Mouse (Mus musculus) CD4-positive, CD25-positive, alpha-beta regulatory T cell, adult 2 months (primary cell): ENCODE measurements around the gene Prpf6.

ENCODE experiments used
- DNase-seq: peaks from one replicate; pipeline ENCODE4 v3.0.0-alpha.2; 2012; ENCODE audit warnings: low read depth, low spot score

The Prpf6 gene

GRCm38 (mm10) chr2:181596221-181596960 lies 4.7 kb downstream of the Prpf6 start:
- no peak for DNase-seq

DNA sequence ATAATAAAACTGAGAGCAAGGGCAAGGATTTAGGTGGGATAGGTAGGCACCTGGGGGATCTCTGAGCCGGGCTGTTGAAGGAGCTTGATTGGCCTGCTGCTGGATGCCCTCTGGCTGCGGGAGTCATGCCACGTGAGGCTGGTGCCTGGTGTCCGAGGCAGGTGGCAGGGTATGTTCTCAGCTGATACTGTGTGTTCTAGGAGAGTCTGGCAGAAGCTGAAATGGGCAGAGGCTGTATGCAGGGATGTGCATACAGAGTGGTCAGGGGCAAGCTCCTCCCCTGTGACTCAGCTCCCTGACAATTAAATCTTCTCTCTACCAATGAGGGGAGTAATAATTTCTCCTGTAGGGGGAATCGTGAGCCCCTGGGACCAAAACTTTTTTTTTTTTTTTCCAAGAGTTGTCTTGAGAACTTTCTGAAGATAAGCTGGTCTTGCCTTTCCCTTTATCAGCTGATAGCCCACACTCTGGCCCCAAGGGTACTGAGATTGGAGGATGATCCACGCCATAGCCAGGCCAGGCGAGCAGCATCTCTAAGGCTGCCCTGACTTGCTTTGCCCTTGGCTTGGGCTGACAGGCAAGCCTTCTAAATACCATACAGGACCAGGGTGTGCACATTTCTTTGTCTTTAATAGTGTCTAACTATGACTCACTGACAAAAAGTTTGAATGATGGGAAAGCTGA lies 5.9 kb downstream of the Prpf6 start:
- DNase-seq = no peak

- DNase-seq = peak; percentile 79
Observed at GRCm38 (mm10) chr2:181598454-181599351, 7.0 kb downstream of the Prpf6 start, which contains the start of gene Samd10. Gene Samd10 (minus strand): TSS chr2:181599212.

GRCm38 (mm10) chr2:181600226-181600758 lies 8.6 kb downstream of the Prpf6 start:
- DNase-seq = peak; percentile 19

- peak; percentile 98 for DNase-seq
Observed at GRCm38 (mm10) chr2:181600828-181601750, 9.4 kb downstream of the Prpf6 start.

GRCm38 (mm10) chr2:181601751-181602145 lies 10.1 kb downstream of the Prpf6 start:
- no peak for DNase-seq

- DNase-seq = no peak
Observed at GRCm38 (mm10) chr2:181602367-181602766, 10.7 kb downstream of the Prpf6 start.

- DNase-seq = no peak
Observed at GRCm38 (mm10) chr2:181618761-181619495, 27.3 kb downstream of the Prpf6 start.

- peak; percentile 36 for DNase-seq
Observed at GRCm38 (mm10) chr2:181623401-181623800, 31.7 kb downstream of the Prpf6 start.

GRCm38 (mm10) chr2:181628471-181628870 lies 36.8 kb downstream of the Prpf6 start:
- no peak for DNase-seq

- no peak for DNase-seq
Observed at GRCm38 (mm10) chr2:181632624-181633023, 41.0 kb downstream of the Prpf6 start.

DNA sequence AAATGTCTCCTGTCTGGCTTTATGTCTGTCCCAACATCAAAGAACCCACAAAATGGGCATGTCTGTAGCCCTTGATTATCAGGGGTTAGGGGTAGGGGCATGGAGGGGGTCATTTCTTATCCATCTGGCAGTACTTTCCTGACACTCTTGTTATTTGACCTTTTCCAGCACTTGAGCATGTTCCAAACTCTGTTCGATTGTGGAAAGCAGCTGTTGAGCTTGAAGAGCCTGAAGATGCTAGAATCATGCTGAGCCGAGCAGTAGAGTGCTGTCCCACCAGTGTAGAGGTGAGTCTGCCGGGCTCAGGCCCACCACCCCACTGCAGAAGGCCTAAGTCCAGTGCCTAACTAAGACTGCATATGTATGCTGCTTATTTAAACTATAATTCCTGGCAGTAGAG lies 44.2 kb downstream of the Prpf6 start:
- DNase-seq = no peak

- DNase-seq = peak; percentile 67
Observed at GRCm38 (mm10) chr2:181644361-181644760, 52.7 kb downstream of the Prpf6 start.

GRCm38 (mm10) chr2:181645666-181646065 lies 54.0 kb downstream of the Prpf6 start:
- no peak for DNase-seq

GRCm38 (mm10) chr2:181646626-181647472 lies 55.2 kb downstream of the Prpf6 start:
- DNase-seq = no peak

- no peak for DNase-seq
Observed at GRCm38 (mm10) chr2:181648926-181649325, 57.3 kb downstream of the Prpf6 start.

DNA sequence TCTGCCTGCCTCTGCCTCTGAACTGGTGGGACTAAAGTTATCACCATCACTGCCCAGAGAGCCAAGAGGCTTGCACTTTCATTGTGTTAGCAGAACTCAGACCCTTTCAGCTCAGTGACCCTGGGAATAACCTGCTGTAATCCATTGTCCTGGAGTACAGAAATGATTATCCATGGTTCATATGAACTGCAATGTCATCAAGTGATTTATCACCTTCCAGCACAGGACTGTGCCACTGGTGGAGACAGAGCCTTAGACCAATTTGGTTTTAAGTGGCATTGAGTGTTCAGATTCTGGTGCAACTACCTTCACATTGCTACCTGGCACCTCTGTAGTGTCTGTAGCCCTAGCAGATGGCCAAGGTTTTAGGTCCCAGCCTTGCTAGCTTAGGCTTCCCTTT lies 61.4 kb downstream of the Prpf6 start:
- DNase-seq = no peak

GRCm38 (mm10) chr2:181653523-181653922 lies 61.9 kb downstream of the Prpf6 start:
- DNase-seq = no peak

- no peak for DNase-seq
Observed at GRCm38 (mm10) chr2:181656734-181657133, 65.1 kb downstream of the Prpf6 start, which contains the start of gene Gm29797. Gene Gm29797 (plus strand): TSS chr2:181657034.
